Comparison of ENCODE assay signal across 26 mouse cellular contexts in the genomic region with DNA sequence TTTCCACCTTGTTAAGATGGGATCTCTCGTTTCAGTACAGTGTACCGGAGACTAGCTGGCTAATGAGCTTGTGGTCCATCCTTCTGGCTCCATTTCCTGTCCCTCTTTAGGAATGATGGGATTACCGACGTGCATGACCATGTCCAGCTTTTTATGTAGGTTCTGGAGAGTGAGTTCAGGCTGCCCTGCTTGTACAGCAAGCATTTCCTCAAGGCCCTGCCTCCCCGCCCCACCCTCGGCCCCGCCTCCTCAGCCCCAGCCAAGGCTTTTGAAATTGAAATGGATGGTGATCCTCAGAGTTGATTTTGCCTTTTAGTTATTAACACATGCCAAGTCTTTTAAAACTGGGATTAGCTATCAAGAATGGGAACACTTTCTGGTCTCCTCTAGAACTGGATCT.
DNase-seq lines count a peak whose midpoint lies in the region; ATAC-seq and TF ChIP-seq lines count a peak whose summit lies in the region.
"Had no signal": no experiment of that assay in that cellular context is flagged by ENCODE, and none has a peak within 500 bp of the region (broad histone marks: within the 10 kb centered on the region; RNA-seq: fewer than 3 reads in every experiment).

No protein-coding gene starts in this region.

- TF ChIP-seq CTCF in left cerebral cortex, adult 2 months (IDR thresholded peaks at IDR 0.05) = no peak

- no peak overlapping the region for H3K27ac ChIP-seq in midbrain, embryonic 11.5 days (ENCODE audit: low read depth, low read length)
- H3K27ac ChIP-seq in midbrain, embryonic 15.5 days = no peak overlapping the region
- H3K27ac ChIP-seq in embryonic facial prominence, embryonic 10.5 days (replicated peaks) = no peak overlapping the region
- H3K27ac ChIP-seq in left cerebral cortex, adult 2 months = no peak overlapping the region
- H3K27ac ChIP-seq: embryonic facial prominence, embryonic 13.5 days; forebrain, embryonic 12.5 days; heart, adult 2 months; heart, embryonic 10.5 days; heart, embryonic 13.5 days; hindbrain, embryonic 12.5 days; hindbrain, embryonic 15.5 days had no signal

- H3K27me3 ChIP-seq in midbrain, embryonic 11.5 days (ENCODE audit: control insufficient read depth, insufficient read depth, low read length) = no peaks in the 10 kb centered on the region
- H3K27me3 ChIP-seq in midbrain, embryonic 15.5 days (replicated peaks) = no peaks in the 10 kb centered on the region
- H3K27me3 ChIP-seq in embryonic facial prominence, embryonic 10.5 days (replicated peaks; ENCODE audit: low read depth, poor library complexity, severe bottlenecking) = no peaks in the 10 kb centered on the region
- H3K27me3 ChIP-seq: embryonic facial prominence, embryonic 13.5 days; forebrain, embryonic 12.5 days; heart, embryonic 13.5 days; hindbrain, embryonic 12.5 days; hindbrain, embryonic 15.5 days; Patski had no signal

- 39% methylated on average over 7 of the region's 7 CpGs for WGBS in midbrain, embryonic 11.5 days
- WGBS in midbrain, embryonic 15.5 days = 22% methylated on average over 7 of the region's 7 CpGs
- WGBS in embryonic facial prominence, embryonic 10.5 days = 36% methylated on average over 7 of the region's 7 CpGs

- H3K4me3 ChIP-seq in midbrain, embryonic 11.5 days (ENCODE audit: low read depth, low read length) = no peak overlapping the region
- no peak overlapping the region for H3K4me3 ChIP-seq in midbrain, embryonic 15.5 days
- no peak overlapping the region for H3K4me3 ChIP-seq in embryonic facial prominence, embryonic 10.5 days
- no peak overlapping the region for H3K4me3 ChIP-seq in left cerebral cortex, adult 2 months
- H3K4me3 ChIP-seq: embryonic facial prominence, embryonic 13.5 days; erythroblast, embryonic 14.5 days; forebrain, embryonic 12.5 days; heart, adult 2 months; heart, embryonic 10.5 days; heart, embryonic 13.5 days; hindbrain, embryonic 12.5 days; hindbrain, embryonic 15.5 days had no signal

- intact Hi-C loops in left cerebral cortex, adult 2 months (cut with DNase I) = no loop called here

- 0 out of 2 replicates have a peak, but pooled peaks cover 2% of the 10 kb centered on the region for H3K4me1 ChIP-seq in midbrain, embryonic 11.5 days (ENCODE audit: control insufficient read depth, insufficient read depth, low read length)
- H3K4me1 ChIP-seq in midbrain, embryonic 15.5 days = no peaks in the 10 kb centered on the region
- H3K4me1 ChIP-seq in embryonic facial prominence, embryonic 10.5 days = peaks cover 5% of the 10 kb centered on the region; the same call in 1 of the 2 replicates
- H3K4me1 ChIP-seq: embryonic facial prominence, embryonic 13.5 days; forebrain, embryonic 12.5 days; heart, embryonic 10.5 days; hindbrain, embryonic 12.5 days; hindbrain, embryonic 15.5 days had no signal

- no peaks in the 10 kb centered on the region for H3K36me3 ChIP-seq in midbrain, embryonic 11.5 days (ENCODE audit: control insufficient read depth, insufficient read depth, low read length)
- no peaks in the 10 kb centered on the region for H3K36me3 ChIP-seq in midbrain, embryonic 15.5 days (replicated peaks)
- H3K36me3 ChIP-seq in embryonic facial prominence, embryonic 10.5 days (replicated peaks) = no peaks in the 10 kb centered on the region
- H3K36me3 ChIP-seq: embryonic facial prominence, embryonic 13.5 days; forebrain, embryonic 12.5 days; G1E; heart, embryonic 10.5 days; heart, embryonic 13.5 days; hindbrain, embryonic 12.5 days; hindbrain, embryonic 15.5 days had no signal

- DNase-seq in cerebellum, postnatal 4 days (ENCODE audit: low spot score in 2 of 2) = no peak
- no peak for DNase-seq in midbrain, embryonic 11.5 days (ENCODE audit: low spot score, missing footprints)
- peak; percentile 9 for DNase-seq in 3T3-L1 (ENCODE audit: low read depth, low spot score)
- DNase-seq in embryonic facial prominence, embryonic 10.5 days (ENCODE audit: low spot score) = peak; percentile 13
- DNase-seq in left cerebral cortex, adult 2 months (ENCODE audit: extremely low spot score in 1 of 2, low spot score in 2 of 2) = no peak
- DNase-seq: adrenal gland, adult 2 months; cerebellum, adult 11 months; cerebellum, adult 2 months; cerebellum, adult 9-11 months; cerebellum, postnatal 25 days; gastrocnemius, postnatal 10 days; gastrocnemius, postnatal 36 days; heart, adult 2 months had no signal

- H3K9ac ChIP-seq in midbrain, embryonic 11.5 days (ENCODE audit: low read length) = no peak overlapping the region
- no peak overlapping the region for H3K9ac ChIP-seq in midbrain, embryonic 15.5 days
- H3K9ac ChIP-seq: embryonic facial prominence, embryonic 13.5 days; forebrain, embryonic 12.5 days; heart, embryonic 13.5 days; hindbrain, embryonic 12.5 days; hindbrain, embryonic 15.5 days had no signal

- 0 out of 2 replicates have a peak, but pooled peaks have one; percentile 31 for ATAC-seq in cerebellum, adult (ENCODE audit: insufficient number of reproducible peaks, low FRiP score, low TSS enrichment)
- ATAC-seq in midbrain, embryonic 11.5 days (ENCODE audit: low FRiP score) = peak; percentile 62; the same call in 1 of the 2 replicates
- no peak for ATAC-seq in midbrain, embryonic 15.5 days (replicated peaks)
- ATAC-seq: forebrain, embryonic 16.5 days; intestine, postnatal 0 days; Patski had no signal

- no peak overlapping the region for H3K4me2 ChIP-seq in midbrain, embryonic 11.5 days
- H3K4me2 ChIP-seq in midbrain, embryonic 15.5 days = no peak overlapping the region
- H3K4me2 ChIP-seq: embryonic facial prominence, embryonic 13.5 days; forebrain, embryonic 12.5 days; heart, embryonic 13.5 days; hindbrain, embryonic 12.5 days; hindbrain, embryonic 15.5 days had no signal

- H3K9me3 ChIP-seq in midbrain, embryonic 11.5 days (ENCODE audit: control insufficient read depth, low read length) = no peaks in the 10 kb centered on the region
- no peaks in the 10 kb centered on the region for H3K9me3 ChIP-seq in midbrain, embryonic 15.5 days
- H3K9me3 ChIP-seq in embryonic facial prominence, embryonic 10.5 days = no peaks in the 10 kb centered on the region
- H3K9me3 ChIP-seq: embryonic facial prominence, embryonic 13.5 days; forebrain, embryonic 12.5 days; heart, embryonic 10.5 days; heart, embryonic 13.5 days; hindbrain, embryonic 12.5 days; hindbrain, embryonic 15.5 days had no signal

Comparison
In these comparisons a context has a peak if more than half of its experiments do, and no peak if none do; other contexts are left out.
1. DNase-seq: peak in 3T3-L1 (single experiment) and embryonic facial prominence, embryonic 10.5 days (single experiment); none in cerebellum, postnatal 4 days (0 of 2), midbrain, embryonic 11.5 days (single experiment) and left cerebral cortex, adult 2 months (0 of 2).